Mouse (Mus musculus) C2C12 (cell line): ENCODE results near the gene Lrtm2. TPM values are rescaled to one million over a fixed set of nuclear protein-coding genes. Genes with fewer than 3 reads are reported as not detected.

Experiments
- H3K27me3 ChIP-seq: one replicate; pipeline ENCODE4 v1.6.1; 2011; ENCODE audit not compliant: control insufficient read depth, insufficient read depth, insufficient read length
- H3K36me3 ChIP-seq: one replicate; pipeline ENCODE4 v1.6.1; 2011; ENCODE audit not compliant: control insufficient read depth, insufficient read depth
- H3K4me3 ChIP-seq: one replicate; pipeline ENCODE4 v1.5.1; 2011; ENCODE audit warnings: mild to moderate bottlenecking, control low read depth; ENCODE audit not compliant: poor library complexity, insufficient read depth, severe bottlenecking
- H3K79me2 ChIP-seq: one replicate; pipeline ENCODE4 v1.6.1; 2011; ENCODE audit not compliant: control insufficient read depth, insufficient read depth
- H3K79me3 ChIP-seq: one replicate; pipeline ENCODE4 v1.6.1; 2011; ENCODE audit warnings: low read depth, control low read depth
- H3ac ChIP-seq: one replicate; pipeline ENCODE3; 2011; ENCODE audit warnings: low read depth; ENCODE audit not compliant: control insufficient read depth, insufficient read length
- CEBPB ChIP-seq: IDR thresholded peaks from one replicate; pipeline ENCODE4 v1.6.1; 2011; ENCODE audit warnings: low read depth, mild to moderate bottlenecking, control low read depth, moderate library complexity
- CTCF ChIP-seq: IDR thresholded peaks from one replicate; pipeline ENCODE4 v1.5.1; 2011; ENCODE audit not compliant: control insufficient read depth, insufficient read depth, insufficient read length
- FOSL1 ChIP-seq: IDR thresholded peaks from one replicate; pipeline ENCODE4 v1.8.0; 2011; ENCODE audit warnings: mild to moderate bottlenecking, low read length; ENCODE audit not compliant: poor library complexity, insufficient read depth, severe bottlenecking
- MAX ChIP-seq: IDR thresholded peaks from one replicate; pipeline ENCODE4 v1.6.1; 2011; ENCODE audit warnings: mild to moderate bottlenecking, control low read depth
- MYOD1 ChIP-seq: IDR thresholded peaks from one replicate; pipeline ENCODE4 v1.6.1; 2011; ENCODE audit warnings: low read depth; ENCODE audit not compliant: control insufficient read depth, insufficient read length
- MYOG ChIP-seq: IDR thresholded peaks from one replicate; pipeline ENCODE4 v1.6.1; 2011; ENCODE audit not compliant: control insufficient read depth, insufficient read length; ENCODE audit errors: extremely low read depth
- USF1 ChIP-seq: IDR thresholded peaks from one replicate; pipeline ENCODE4 v1.6.1; 2011; ENCODE audit warnings: low read depth, mild to moderate bottlenecking, control low read depth, moderate library complexity
- long read RNA-seq, 2 experiments: library from polyadenylated mRNA; unstranded; transcript quantifications; one replicate each; pipeline ENCODE4 v2.0.0; 2019 to 2020
- polyA plus RNA-seq: library from polyadenylated mRNA; unstranded; fragments of >200 nt; fragmentation: generic; extraction: Trizol; gene quantifications from one replicate; pipeline ENCODE4 v1.2.1, GENCODE M21; 2012; ENCODE audit warnings: missing spikeins

The Lrtm2 gene
- not detected for polyA plus RNA-seq
- long read RNA-seq, experiment 1: 0 reads
- long read RNA-seq, experiment 2: 0 reads

DNA sequence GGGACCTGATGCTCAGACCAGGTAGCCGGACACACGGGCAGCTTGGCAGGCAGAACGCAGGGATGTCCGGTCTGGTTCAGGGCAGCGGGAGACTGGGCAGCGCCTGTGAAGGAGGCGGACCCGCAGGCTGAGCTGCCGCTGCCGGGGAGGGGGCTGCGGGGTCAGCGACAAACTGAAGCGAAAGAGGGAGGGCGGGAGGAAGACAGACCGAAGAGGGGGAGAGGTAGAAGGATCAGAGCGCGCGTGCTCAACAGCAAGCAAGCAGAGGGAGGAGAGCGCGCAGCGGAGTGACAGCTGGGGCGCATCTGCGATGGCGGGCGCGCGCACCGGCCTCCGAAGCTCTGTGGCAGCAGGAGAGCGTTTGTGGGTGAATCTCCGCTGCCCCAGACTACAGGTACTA is at the start of gene Lrtm2:
Gene Lrtm2 (minus strand): TSS at position 261 of the 400 bp plus-strand sequence.
- Histone ChIP-seq H3K27me3 (peaks cover 44% of the 10 kb centered on the region), H3ac (no peak within 1 kb of the TSS), H3K79me3 (no peaks in the 10 kb centered on the region), H3K36me3 (no peaks in the 10 kb centered on the region), H3K79me2 (no peaks in the 10 kb centered on the region), H3K4me3 (no peak within 1 kb of the TSS)
- no peak for TF ChIP-seq USF1
- TF ChIP-seq CTCF: no peak
- TF ChIP-seq FOSL1: no peak
- TF ChIP-seq CEBPB: no peak
- no peak for TF ChIP-seq MYOG
- no peak for TF ChIP-seq MAX
- no peak for TF ChIP-seq MYOD1

DNA sequence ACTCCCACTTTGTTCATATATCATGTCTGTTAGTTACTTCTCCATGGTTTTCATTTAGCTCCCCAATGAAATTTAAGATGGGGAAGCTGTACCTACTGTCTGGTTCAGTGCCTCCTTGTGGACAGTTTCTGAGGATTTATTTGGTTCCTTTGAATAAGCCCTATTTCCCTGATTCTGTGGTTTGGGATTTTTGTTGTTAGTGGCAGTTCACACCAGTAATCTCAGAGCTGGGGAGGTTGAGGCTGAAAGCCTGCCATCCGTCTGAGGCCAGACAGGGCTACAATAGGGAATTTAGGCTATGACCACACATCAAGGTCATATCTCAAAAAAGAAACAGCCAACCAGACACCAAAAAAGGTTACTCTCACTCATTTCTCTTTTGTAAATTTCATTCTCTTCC is 48.1 kb upstream of the Lrtm2 start:
- Histone ChIP-seq H3K79me2 (peaks cover 99% of the 10 kb centered on the region), H3K4me3 (no peak overlapping the region), H3K27me3 (no peaks in the 10 kb centered on the region), H3K79me3 (peaks cover 56% of the 10 kb centered on the region), H3ac (no peak overlapping the region), H3K36me3 (no peaks in the 10 kb centered on the region)
- no peak for TF ChIP-seq MAX
- no peak for TF ChIP-seq CTCF
- TF ChIP-seq CEBPB: no peak
- no peak for TF ChIP-seq USF1
- TF ChIP-seq FOSL1: no peak
- TF ChIP-seq MYOD1: no peak
- TF ChIP-seq MYOG: no peak

DNA sequence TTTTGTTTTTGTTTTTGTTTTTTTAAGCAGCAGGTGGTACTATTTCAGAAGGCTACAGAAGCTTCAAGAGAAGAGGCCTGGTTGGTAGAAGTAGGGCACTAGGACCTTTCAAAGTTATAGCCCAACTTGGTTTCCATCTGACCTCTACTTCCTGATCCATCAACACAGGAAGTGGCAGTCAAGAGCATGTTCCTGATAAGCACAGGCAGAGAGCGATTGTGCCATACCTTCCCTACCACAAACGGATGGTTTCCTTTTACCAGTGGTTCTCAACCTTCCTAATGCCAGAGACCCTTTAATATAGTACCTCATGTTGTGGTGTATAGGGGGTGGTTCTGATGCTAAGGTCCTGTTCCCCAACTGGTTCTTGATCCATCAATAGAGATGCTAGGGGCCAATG is 47.0 kb upstream of the Lrtm2 start:
- Histone ChIP-seq H3K79me3 (peaks cover 50% of the 10 kb centered on the region), H3K79me2 (peaks cover 99% of the 10 kb centered on the region), H3ac (no peak overlapping the region), H3K4me3 (no peak overlapping the region), H3K36me3 (no peaks in the 10 kb centered on the region), H3K27me3 (no peaks in the 10 kb centered on the region)
- TF ChIP-seq MYOG (no peak), FOSL1 (no peak), CTCF (no peak), CEBPB (no peak), USF1 (no peak), MAX (no peak)

DNA sequence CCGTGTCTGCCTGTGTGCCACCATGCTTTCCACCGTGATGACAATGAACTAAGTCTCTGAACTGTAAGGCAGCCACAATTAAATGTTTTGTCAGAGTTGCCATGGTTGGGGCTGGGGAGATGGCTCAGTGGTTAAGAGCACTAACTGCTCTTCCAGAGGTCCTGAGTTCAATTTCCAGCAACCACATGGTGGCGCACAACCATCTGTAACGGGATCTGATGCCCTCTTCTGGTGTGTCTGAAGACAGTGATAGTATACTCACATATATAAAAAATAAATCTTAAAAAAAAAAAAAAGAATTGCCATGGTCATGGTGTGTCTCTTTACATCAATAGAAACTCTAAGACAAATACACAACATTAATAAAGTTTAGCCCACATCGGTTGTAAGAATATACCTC is 44.5 kb upstream of the Lrtm2 start:
- Histone ChIP-seq H3ac (no peak overlapping the region), H3K27me3 (no peaks in the 10 kb centered on the region), H3K79me3 (peaks cover 30% of the 10 kb centered on the region), H3K4me3 (no peak overlapping the region), H3K36me3 (no peaks in the 10 kb centered on the region), H3K79me2 (peaks cover 94% of the 10 kb centered on the region)
- TF ChIP-seq MAX: no peak
- TF ChIP-seq MYOD1: no peak
- no peak for TF ChIP-seq MYOG
- no peak for TF ChIP-seq FOSL1
- no peak for TF ChIP-seq CTCF
- TF ChIP-seq USF1: no peak
- TF ChIP-seq CEBPB: no peak

DNA sequence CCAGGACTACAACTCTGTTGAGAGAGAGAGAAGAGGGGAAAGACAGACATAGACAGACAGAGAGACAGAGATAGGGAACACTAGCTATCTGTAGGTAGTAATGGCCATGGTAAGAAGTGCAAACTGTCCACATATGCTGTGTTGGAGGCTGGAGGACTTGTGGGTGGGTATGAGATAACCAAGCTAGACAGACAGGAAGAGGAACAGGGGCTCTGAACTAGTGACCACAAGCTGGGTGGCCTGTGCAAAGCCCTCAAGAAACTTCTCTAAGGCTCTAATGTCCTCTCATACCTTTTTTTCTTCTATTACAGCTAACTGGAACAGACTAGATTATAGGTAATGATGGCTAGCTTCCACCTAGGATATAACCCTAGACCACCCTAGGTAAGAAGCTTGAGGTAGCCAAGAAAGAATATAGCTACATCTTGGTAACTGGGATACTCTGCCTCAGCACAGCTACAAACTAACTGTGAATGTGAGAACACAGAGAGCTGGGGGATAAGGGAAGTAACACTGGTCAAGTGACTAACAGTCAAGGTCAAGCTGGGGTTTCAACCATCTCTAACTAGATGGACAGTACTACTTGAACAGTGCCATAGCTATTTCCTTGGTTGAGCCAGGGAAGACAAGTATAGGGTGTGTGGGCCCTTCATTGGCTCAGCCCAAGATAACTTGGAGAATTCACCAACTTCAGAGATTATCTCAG is 42.6 kb upstream of the Lrtm2 start:
- TF ChIP-seq MYOG (no peak), USF1 (no peak), MYOD1 (no peak), CEBPB (no peak), FOSL1 (no peak), CTCF (no peak), MAX (no peak)
- Histone ChIP-seq H3K27me3 (no peaks in the 10 kb centered on the region), H3K79me3 (peaks cover 21% of the 10 kb centered on the region), H3K79me2 (peaks cover 76% of the 10 kb centered on the region), H3K36me3 (peaks cover 10% of the 10 kb centered on the region), H3K4me3 (no peak overlapping the region), H3ac (no peak overlapping the region)

DNA sequence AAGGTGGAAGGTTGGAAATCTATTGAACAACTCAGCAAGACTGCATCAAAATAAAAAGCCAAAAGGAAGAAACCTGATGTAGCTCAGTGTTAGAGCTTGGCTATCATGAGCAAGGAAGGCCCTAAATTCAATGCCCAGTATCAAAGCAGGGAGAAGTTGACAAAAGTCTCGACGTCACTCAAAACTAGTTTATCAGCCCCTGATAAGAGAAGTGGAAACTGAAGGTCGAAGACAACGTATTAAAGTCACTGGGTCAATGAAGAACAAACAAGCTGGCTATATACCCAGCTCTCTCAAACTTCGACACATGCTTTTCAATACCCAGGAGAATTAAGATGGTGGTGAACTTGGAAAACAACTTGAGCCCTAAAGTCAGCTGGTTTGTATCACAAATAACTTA is 41.7 kb upstream of the Lrtm2 start:
- no peak overlapping the region for H3K4me3 ChIP-seq
- no peak overlapping the region for H3ac ChIP-seq
- H3K27me3 ChIP-seq: no peaks in the 10 kb centered on the region
- peaks cover 17% of the 10 kb centered on the region for H3K36me3 ChIP-seq
- no peak for TF ChIP-seq MYOG
- no peak for TF ChIP-seq CEBPB
- TF ChIP-seq USF1: no peak
- TF ChIP-seq CTCF: no peak
- TF ChIP-seq FOSL1: no peak
- H3K79me3 ChIP-seq: peaks cover 13% of the 10 kb centered on the region
- peaks cover 67% of the 10 kb centered on the region for H3K79me2 ChIP-seq
